Mouse (Mus musculus) naive thymus-derived CD4-positive, alpha-beta T cell, adult 2 months (primary cell): ENCODE data around the gene Hrh1.

Experiments used
- DNase-seq: peaks from one replicate; pipeline ENCODE4 v3.0.0-alpha.2; 2011; ENCODE audit warnings: low read depth

Hrh1 gene

DNA sequence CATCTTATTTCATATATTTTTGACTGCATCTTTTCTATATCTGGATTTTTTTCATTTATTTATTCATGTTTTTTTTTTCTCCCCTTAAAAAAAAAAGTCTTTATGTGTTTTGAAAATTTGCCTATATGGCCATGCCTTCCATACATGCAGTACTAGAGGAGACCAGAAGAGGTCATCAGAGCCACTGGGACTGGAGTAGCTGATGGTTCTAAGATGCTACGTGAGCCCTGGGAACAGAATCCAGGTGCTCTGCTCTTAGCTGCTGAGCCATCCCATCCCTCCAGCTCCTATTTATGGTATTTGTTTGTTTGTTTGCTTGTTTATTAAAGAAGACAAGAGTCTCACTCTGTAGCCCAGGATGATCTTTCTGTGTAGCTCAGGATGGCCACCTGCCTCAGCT, 8.9 kb downstream of the Hrh1 start:
- peak; percentile 9 for DNase-seq

- DNase-seq: no peak
Measured at GRCm38 (mm10) chr6:114407049-114407448, 9.3 kb downstream of the Hrh1 start.

DNA sequence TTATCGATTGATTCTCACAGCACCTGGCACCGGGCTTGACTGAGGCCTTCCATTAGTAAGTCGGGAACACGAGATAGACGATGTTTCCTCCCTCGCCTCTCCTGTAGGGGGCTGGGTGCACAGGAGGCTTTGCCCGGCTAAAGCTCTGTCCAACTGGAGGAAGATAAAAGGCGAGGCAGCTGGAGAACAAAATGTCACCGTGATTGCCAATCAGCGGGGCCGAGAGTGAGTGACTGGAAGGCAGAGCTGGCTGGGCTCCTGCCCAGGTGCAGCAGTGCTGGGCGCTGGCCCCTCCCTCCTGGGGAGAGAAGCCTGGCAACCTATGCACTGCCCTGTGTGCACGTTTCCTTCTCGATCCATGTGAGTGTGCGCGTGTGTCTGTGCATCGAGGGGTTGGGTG, 10.5 kb downstream of the Hrh1 start:
- DNase-seq: no peak

- DNase-seq: no peak
Measured at GRCm38 (mm10) chr6:114411913-114412312, 14.2 kb downstream of the Hrh1 start.

DNA sequence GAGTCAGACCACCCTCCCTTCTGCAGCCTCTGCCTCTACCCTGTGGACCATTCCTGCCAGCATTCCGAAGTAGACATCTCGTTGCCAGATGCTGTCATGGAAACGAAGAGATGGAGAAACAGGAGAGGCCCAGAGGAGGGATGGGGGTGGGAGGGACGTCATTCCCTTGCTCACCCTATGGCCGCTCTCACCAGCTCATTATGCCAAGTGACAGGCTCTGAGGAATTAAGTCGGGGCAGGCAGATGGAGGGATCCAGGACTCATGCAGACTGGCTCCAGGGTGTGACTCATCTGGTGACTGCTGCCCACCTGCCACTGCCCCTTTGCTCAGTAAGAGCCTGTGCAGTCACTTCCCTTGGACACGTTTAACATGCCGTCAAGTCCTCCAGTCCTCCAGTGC, 16.8 kb downstream of the Hrh1 start:
- no peak for DNase-seq

GRCm38 (mm10) chr6:114418037-114418436, 20.3 kb downstream of the Hrh1 start:
- no peak for DNase-seq

GRCm38 (mm10) chr6:114421061-114421460, 23.3 kb downstream of the Hrh1 start:
- no peak for DNase-seq

GRCm38 (mm10) chr6:114423051-114423676, 25.4 kb downstream of the Hrh1 start:
- DNase-seq: no peak

- no peak for DNase-seq
Measured at GRCm38 (mm10) chr6:114425343-114425742, 27.6 kb downstream of the Hrh1 start.

DNA sequence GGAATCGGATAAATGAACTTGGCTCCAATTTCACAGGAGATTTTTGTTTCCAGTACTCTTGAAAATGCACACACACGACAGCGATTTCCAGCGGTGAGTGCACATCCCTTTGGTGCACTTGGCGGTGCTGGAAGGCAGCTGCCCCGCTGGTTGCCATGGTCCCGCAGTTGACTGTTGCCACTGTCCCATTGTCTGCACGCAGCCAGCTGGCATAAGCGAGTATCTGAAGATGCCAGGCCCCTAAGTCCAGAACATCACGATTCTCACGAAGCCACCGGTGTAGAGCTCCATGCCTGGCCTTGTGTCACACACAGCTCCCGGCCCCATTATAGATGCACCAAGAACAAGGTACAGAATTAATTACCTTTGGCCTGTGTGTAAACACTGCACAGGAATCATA, 29.9 kb downstream of the Hrh1 start:
- no peak for DNase-seq

DNA sequence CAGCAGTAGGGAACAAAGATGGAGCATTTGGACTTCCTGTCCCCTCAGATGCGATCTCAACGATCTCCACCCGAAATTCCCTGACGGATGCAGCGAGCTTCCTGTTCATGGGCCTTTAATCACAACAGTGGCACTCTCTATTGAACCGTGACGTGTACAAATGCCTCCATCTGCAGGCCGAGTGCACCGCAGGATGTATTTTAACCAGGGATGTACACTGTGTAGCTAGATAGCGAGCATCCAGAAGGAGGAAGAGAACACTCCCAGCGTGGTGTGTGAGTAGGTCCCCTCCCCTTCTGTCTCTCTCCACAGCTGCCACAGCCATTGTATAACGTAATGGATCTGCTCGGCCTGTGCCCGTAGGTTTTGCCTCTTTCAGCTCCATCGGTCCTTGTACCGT, 31.1 kb downstream of the Hrh1 start:
- no peak for DNase-seq

- no peak for DNase-seq
Measured at GRCm38 (mm10) chr6:114432591-114432990, 34.9 kb downstream of the Hrh1 start.

- no peak for DNase-seq
Measured at GRCm38 (mm10) chr6:114434524-114434923, 36.8 kb downstream of the Hrh1 start.

- DNase-seq: no peak
Measured at GRCm38 (mm10) chr6:114440302-114440701, 42.6 kb downstream of the Hrh1 start.

DNA sequence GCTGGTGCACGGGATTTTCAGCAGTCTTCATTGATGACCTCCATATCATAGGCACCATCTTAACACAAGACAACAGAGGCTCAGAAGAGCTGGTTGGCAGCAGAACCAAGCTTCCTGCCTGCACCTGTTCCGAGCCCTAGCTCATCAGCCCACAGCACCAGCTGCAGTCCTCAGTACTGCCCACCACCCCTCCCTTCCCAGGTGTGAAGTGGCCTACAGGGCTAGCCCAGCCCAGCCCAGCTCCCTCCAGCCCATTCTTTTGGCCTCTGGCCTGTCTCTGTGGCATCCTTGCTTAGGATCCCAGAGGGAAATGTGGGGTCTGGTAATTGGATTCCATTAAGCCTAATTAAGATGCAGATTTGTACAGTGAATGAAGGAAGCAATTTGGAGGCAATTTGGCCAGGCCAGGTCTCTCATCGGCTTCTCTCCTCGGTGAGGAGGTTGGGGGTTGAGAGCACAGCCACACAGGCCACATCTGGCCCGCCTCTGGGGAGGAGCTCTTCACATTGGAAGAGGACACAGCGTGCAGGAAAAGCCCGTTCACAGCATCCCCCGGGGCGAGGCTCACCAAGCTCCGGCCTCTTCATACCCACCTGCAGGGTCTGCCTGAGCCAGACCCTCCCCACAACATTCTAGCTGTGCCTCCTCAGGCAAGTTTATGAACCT, 43.2 kb downstream of the Hrh1 start:
- DNase-seq: no peak

DNA sequence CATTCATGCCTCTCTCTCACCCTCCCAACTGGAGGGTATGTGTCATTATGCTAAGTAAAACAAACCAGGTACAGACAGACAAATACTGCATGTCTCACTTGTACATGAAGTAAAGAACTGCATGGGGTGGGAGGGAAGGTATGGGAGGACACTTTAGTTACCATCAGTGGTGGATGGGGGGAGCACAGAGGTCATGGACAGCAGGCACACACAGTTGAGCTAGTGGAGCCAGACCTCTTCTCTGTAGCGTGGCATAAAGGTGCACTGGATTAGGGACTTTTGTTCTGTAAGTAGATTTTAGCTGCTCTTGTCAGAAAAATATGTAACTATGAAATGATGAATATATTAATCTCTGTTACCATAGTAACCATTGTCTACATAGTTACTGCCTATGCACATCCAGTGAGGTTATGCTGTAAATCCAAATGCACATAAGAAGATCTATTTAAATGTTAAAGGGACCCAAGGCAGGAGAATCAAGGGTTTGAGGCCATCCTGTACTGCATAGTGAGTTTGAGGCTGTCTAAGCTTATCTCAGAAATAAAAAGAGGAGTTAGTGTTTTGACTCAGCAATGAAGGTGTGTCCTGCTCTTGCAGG, 46.6 kb downstream of the Hrh1 start:
- DNase-seq: no peak

DNA sequence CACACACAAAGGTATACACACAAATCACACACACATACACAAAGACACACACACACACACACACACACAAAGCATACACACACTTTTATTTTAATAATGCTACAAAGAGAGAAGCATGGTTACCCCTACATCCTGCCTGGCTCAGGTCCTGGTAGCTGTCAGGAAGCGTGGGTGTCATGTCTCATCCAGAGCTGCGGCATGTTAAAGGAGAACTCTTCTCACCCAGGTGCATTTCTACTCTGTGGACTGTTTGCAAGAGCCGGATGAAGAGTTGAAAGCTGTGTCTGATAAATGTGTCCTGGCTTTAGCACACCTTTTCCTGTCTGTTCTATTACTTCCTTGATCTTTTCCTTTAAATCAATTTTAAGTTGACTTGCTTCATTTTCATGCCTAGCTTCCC, 47.2 kb downstream of the Hrh1 start:
- DNase-seq: peak; percentile 25

GRCm38 (mm10) chr6:114448888-114449287, 51.2 kb downstream of the Hrh1 start:
- no peak for DNase-seq

GRCm38 (mm10) chr6:114455267-114455666, 57.5 kb downstream of the Hrh1 start:
- DNase-seq: no peak

DNA sequence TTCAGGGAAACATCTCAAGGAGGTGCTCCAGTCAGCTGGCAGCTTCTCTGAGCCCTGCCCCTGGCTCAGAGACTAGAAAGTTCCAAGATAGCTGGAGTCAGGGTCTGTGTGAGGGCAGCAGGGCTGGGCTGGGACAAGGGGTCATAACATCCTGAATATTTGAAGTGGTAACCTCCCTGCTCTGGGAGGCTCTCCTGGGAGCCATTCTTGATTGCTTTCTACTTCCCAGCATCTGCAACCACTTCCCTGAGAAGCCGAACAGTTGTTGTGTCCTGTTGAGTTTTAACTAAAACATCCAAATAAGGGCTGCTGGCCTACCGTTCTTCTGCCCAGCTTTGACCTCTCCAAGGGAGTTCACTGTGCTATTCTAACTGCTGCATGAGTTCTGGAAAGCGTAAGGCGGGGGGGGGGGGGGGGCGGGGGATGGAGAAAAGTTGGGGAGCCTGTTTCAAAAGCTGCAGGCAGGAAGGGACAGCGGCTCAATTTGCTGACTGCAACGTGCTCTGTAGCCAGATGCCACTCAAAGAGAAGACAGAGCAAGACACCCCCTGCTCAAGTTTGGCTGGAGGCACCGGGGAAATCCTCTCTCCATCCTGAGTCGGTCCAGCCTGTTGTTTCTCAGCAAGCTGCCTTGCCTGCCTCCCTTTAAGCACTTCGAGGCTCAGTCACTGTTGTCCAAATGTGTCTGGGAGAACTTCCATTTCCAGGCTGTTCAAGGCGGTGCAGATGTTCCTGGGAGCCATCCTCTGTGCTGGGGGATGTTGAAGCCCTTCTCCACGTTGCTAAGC, 58.7 kb downstream of the Hrh1 start:
- DNase-seq: no peak

DNA sequence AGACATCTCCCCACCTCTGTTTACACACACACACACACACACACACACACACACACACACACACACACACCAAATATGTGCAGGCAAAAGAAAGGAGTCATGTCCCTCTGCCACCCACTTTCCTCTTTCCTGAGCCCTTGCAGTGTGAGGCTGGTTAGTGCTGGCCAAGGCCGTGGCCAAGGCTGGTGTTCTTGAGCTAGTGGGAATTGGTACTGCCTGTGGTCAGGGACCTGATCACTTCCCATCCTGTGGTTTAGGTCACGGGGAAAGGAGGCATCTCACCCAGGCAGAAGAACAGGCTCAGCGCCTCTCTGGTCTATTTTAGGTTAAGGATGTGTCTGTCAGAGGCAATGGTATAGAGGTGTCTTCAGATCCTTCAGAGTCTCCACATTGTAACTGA, 59.6 kb downstream of the Hrh1 start:
- no peak for DNase-seq

DNA sequence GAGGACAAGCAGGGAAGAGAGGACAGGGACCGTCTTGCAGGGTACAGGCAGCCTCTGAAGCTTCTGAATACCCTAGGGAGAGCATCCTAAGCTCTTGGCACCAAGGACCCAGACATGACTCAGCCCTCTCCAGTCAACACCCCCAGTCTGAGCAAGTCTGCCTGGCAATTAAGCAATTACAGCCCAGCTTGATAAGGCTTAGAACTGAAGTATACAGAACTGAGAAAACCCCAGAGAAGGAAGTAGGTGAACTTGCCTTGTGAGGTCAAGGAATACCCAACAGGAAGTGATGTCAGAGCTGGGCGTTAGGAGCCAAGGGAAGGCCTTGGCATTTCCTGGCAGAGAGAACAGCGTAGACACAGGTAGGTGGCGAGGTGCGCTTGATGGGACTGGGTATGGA, 60.5 kb downstream of the Hrh1 start:
- no peak for DNase-seq

DNA sequence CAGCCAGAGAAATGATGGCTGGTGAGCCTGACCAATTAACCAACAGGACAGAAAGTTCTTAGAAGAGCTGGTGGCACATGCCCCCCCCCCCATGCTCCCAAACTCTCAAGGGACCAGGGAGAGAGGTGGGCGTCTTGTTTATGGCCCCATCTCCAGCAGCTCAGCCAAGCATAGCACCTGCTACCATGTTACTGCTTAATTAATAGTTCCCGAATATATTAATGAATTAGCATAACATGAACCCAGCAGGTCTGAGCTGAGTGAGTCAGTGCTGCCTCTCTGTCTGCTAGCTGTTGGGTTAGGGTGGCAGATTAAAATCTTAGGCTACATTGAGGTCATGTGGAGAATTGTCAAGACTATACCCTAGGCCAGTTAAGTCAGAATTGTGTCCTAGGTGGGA, 62.2 kb downstream of the Hrh1 start:
- DNase-seq: no peak
